Mouse (Mus musculus) lung, postnatal 0 days (tissue): ENCODE data around the gene Parvb. TPM values are rescaled to one million over a fixed set of nuclear protein-coding genes. Genes with fewer than 3 reads are reported as not detected.

Experiments used
- ATAC-seq: fragments of 200-750 bp; cut with Nextera tagmentation; 2 replicates; pipeline ENCODE4 v1.8.0; 2017; ENCODE audit warnings: moderate library complexity
- DNase-seq: peaks from one replicate; pipeline ENCODE4 v3.0.0-alpha.2; 2016; ENCODE audit warnings: low spot score
- H3K27ac ChIP-seq: fragments of 300-500 bp; sonication (generic); 2 replicates; pipeline ENCODE4 v1.5.1; 2014; ENCODE audit warnings: antibody characterized with exemption, mild to moderate bottlenecking, low read length, mixed read lengths
- H3K27me3 ChIP-seq: fragments of 300-500 bp; sonication (generic); replicated peaks from 2 replicates; pipeline ENCODE4 v1.6.1; 2014; ENCODE audit warnings: low read length, mixed read lengths; ENCODE audit not compliant: insufficient read depth
- H3K36me3 ChIP-seq: fragments of 300-500 bp; sonication (generic); 2 replicates; pipeline ENCODE4 v1.6.1; 2014; ENCODE audit warnings: low read length, mixed read lengths; ENCODE audit not compliant: insufficient read depth
- H3K4me1 ChIP-seq: fragments of 300-500 bp; sonication (generic); 2 replicates; pipeline ENCODE4 v1.6.1; 2014; ENCODE audit warnings: antibody characterized with exemption, low read depth, low read length, mixed read lengths; ENCODE audit not compliant: insufficient read depth
- H3K4me2 ChIP-seq: fragments of 300-500 bp; sonication (generic); replicated peaks from 2 replicates; pipeline ENCODE4 v1.6.1; 2014; ENCODE audit warnings: low read depth, mild to moderate bottlenecking, low read length, moderate library complexity, mixed read lengths
- H3K4me3 ChIP-seq: fragments of 300-500 bp; sonication (generic); 2 replicates; pipeline ENCODE4 v1.5.1; 2014; ENCODE audit warnings: low read depth, low read length
- H3K9ac ChIP-seq: fragments of 300-500 bp; sonication (generic); replicated peaks from 2 replicates; pipeline ENCODE4 v1.6.1; 2014; ENCODE audit warnings: low read depth, mild to moderate bottlenecking
- H3K9me3 ChIP-seq: fragments of 300-500 bp; sonication (generic); 2 replicates; pipeline ENCODE4 v1.6.1; 2016; ENCODE audit warnings: low read length, mixed read lengths
- CTCF ChIP-seq: IDR thresholded peaks from 2 replicates; pipeline ENCODE4 v1.5.1; 2016; ENCODE audit warnings: antibody characterized with exemption, mild to moderate bottlenecking
- EP300 ChIP-seq: IDR thresholded peaks from 2 replicates; pipeline ENCODE4 v1.6.1; 2016; ENCODE audit warnings: antibody characterized with exemption, mild to moderate bottlenecking, control low read depth
- WGBS: fragments of 180-500 bp; shearing (Covaris S2); extraction: QIAGEN DNeasy Blood & Tissue Kit; methylation state at CpG from one replicate; pipeline ENCODE4 v1.1.7; 2014; 5-methylcytosine and 5-hydroxymethylcytosine counted together
- polyA plus RNA-seq: library from polyadenylated mRNA; unstranded; fragments of >200 nt; fragmentation: Nextera tagmentation; extraction: Ambion mirVana; gene quantifications from 2 replicates; pipeline ENCODE4 v1.2.1, GENCODE M21; 2015

Gene Parvb
- polyA plus RNA-seq, 1 experiment from 2014 or later: 8.5 TPM

GRCm38 (mm10) chr15:84305333-84305732 lies 73.5 kb downstream of the Parvb start:
- 49% methylated on average over 10 of the region's 10 CpGs for WGBS

GRCm38 (mm10) chr15:84310271-84310670 lies 78.4 kb downstream of the Parvb start:
- DNase-seq (no peak), ATAC-seq (no peak)
- no peak overlapping the region for H3K4me2 ChIP-seq
- peaks cover 5% of the 10 kb centered on the region; the same call in 1 of the 2 replicates for H3K4me1 ChIP-seq
- no peak overlapping the region for H3K27ac ChIP-seq
- H3K36me3 ChIP-seq: no peaks in the 10 kb centered on the region
- no peak overlapping the region for H3K9ac ChIP-seq
- H3K4me3 ChIP-seq: no peak overlapping the region
- TF ChIP-seq CTCF (no peak), EP300 (no peak)
- H3K27me3 ChIP-seq: no peaks in the 10 kb centered on the region
- H3K9me3 ChIP-seq: no peaks in the 10 kb centered on the region
- WGBS: 37% methylated on average over 11 of the region's 11 CpGs

More at GRCm38 (mm10) chr15:84305333-84305732, 73.5 kb downstream of the Parvb start:
- Histone ChIP-seq H3K4me1 (no peaks in the 10 kb centered on the region), H3K4me3 (no peak overlapping the region), H3K27me3 (no peaks in the 10 kb centered on the region), H3K9me3 (no peaks in the 10 kb centered on the region), H3K36me3 (no peaks in the 10 kb centered on the region), H3K4me2 (no peak overlapping the region), H3K27ac (no peak overlapping the region), H3K9ac (no peak overlapping the region)
- ATAC-seq (peak; percentile 21; the same call in 1 of the 2 replicates), DNase-seq (peak; percentile 52)
- no peak for TF ChIP-seq CTCF
- TF ChIP-seq EP300: no peak

GRCm38 (mm10) chr15:84311295-84312085 lies 79.6 kb downstream of the Parvb start:
- Histone ChIP-seq H3K36me3 (no peaks in the 10 kb centered on the region), H3K27me3 (no peaks in the 10 kb centered on the region), H3K4me2 (no peak overlapping the region), H3K27ac (no peak overlapping the region), H3K4me1 (peaks cover 5% of the 10 kb centered on the region; the same call in 1 of the 2 replicates), H3K9ac (no peak overlapping the region), H3K9me3 (no peaks in the 10 kb centered on the region), H3K4me3 (no peak overlapping the region)
- 60% methylated on average over 9 of the region's 9 CpGs for WGBS
- ATAC-seq (no peak), DNase-seq (no peak)
- TF ChIP-seq CTCF (no peak), EP300 (no peak)

- Histone ChIP-seq H3K4me3 (no peak overlapping the region), H3K27me3 (no peaks in the 10 kb centered on the region), H3K9ac (no peak overlapping the region), H3K36me3 (no peaks in the 10 kb centered on the region), H3K4me2 (no peak overlapping the region), H3K4me1 (peaks cover 5% of the 10 kb centered on the region; the same call in 1 of the 2 replicates), H3K9me3 (no peaks in the 10 kb centered on the region), H3K27ac (no peak overlapping the region)
- DNase-seq (no peak), ATAC-seq (no peak)
- TF ChIP-seq CTCF: no peak
- TF ChIP-seq EP300: no peak
- WGBS: 39% methylated on average over 9 of the region's 10 CpGs
Observed at GRCm38 (mm10) chr15:84312878-84313565, 81.2 kb downstream of the Parvb start.

- H3K36me3 ChIP-seq: no peaks in the 10 kb centered on the region
- H3K27me3 ChIP-seq: no peaks in the 10 kb centered on the region
- no peak overlapping the region for H3K27ac ChIP-seq
- no peak overlapping the region for H3K4me2 ChIP-seq
- no peak for ATAC-seq
- peak; percentile 28 for DNase-seq
- no peak overlapping the region for H3K9ac ChIP-seq
- no peaks in the 10 kb centered on the region for H3K9me3 ChIP-seq
- H3K4me1 ChIP-seq: peaks cover 5% of the 10 kb centered on the region; the same call in 1 of the 2 replicates
- no peak overlapping the region for H3K4me3 ChIP-seq
- WGBS: 40% methylated on average over 9 of the region's 9 CpGs
- no peak for TF ChIP-seq EP300
Observed at GRCm38 (mm10) chr15:84313566-84313878, 81.7 kb downstream of the Parvb start.

GRCm38 (mm10) chr15:84314420-84315080 lies 82.7 kb downstream of the Parvb start:
- Histone ChIP-seq H3K4me3 (no peak overlapping the region), H3K36me3 (no peaks in the 10 kb centered on the region), H3K27me3 (no peaks in the 10 kb centered on the region), H3K27ac (no peak overlapping the region), H3K4me2 (no peak overlapping the region), H3K4me1 (peaks cover 5% of the 10 kb centered on the region; the same call in 1 of the 2 replicates), H3K9ac (no peak overlapping the region), H3K9me3 (no peaks in the 10 kb centered on the region)
- 45% methylated on average over 18 of the region's 18 CpGs for WGBS
- TF ChIP-seq EP300: no peak
- TF ChIP-seq CTCF: no peak
- no peak for ATAC-seq
- DNase-seq: no peak
